Mouse (Mus musculus): ENCODE results near the gene Wrap73. TPM values are rescaled to one million over a fixed set of nuclear protein-coding genes. Genes with fewer than 3 reads are reported as not detected.

The Wrap73 gene
- polyA plus RNA-seq, 1 experiment from 2014 or later = 46.3 TPM

- DNase-seq (ENCODE audit: low spot score, missing footprints) = no peak
- Histone ChIP-seq H3K36me3 (ENCODE audit: control insufficient read depth, insufficient read depth, low read length) (no peaks in the 10 kb centered on the region; the same call in 1 of the 2 replicates), H3K4me1 (ENCODE audit: control insufficient read depth, insufficient read depth, low read length) (no peaks in the 10 kb centered on the region), H3K27me3 (ENCODE audit: control insufficient read depth, insufficient read depth, low read length) (no peaks in the 10 kb centered on the region), H3K9ac (ENCODE audit: low read length) (no peak overlapping the region), H3K9me3 (ENCODE audit: control insufficient read depth, low read length) (no peaks in the 10 kb centered on the region), H3K27ac (ENCODE audit: low read depth, low read length) (no peak overlapping the region), H3K4me3 (ENCODE audit: low read depth, low read length) (no peak overlapping the region), H3K4me2 (no peak overlapping the region)
- 83% methylated on average over 5 of the region's 5 CpGs for WGBS
- no peak for ATAC-seq (ENCODE audit: low FRiP score)
Measured at GRCm38 (mm10) chr4:154183566-154183965, 41.4 kb downstream of the Wrap73 start.

DNA sequence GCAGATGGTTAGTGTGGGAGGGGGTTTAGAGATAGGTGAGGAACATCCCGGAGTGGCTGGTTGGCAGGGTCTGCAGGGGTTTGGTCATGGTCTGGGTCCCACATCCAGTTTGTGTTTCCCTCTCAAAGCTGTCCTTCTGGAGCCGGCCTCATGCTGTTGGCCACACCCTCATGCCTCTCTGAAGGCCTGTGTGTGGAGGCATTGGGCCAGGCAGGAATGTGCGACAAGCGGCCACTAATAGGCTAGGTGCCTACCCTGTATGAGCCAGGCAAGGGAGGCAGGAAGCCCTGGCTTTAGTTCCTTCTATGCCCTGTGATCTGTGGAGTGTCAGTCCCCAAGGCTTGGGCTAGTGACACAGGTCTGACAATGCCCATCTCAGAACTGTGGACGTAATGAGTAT is 42.8 kb downstream of the Wrap73 start:
- no peaks in the 10 kb centered on the region for H3K27me3 ChIP-seq (ENCODE audit: control insufficient read depth, insufficient read depth, low read length)
- H3K36me3 ChIP-seq (ENCODE audit: control insufficient read depth, insufficient read depth, low read length) = no peaks in the 10 kb centered on the region; the same call in 1 of the 2 replicates
- 79% methylated on average over 5 of the region's 5 CpGs for WGBS
- no peaks in the 10 kb centered on the region for H3K4me1 ChIP-seq (ENCODE audit: control insufficient read depth, insufficient read depth, low read length)
- H3K9me3 ChIP-seq (ENCODE audit: control insufficient read depth, low read length) = no peaks in the 10 kb centered on the region
- H3K4me3 ChIP-seq (ENCODE audit: low read depth, low read length) = no peak overlapping the region
- H3K4me2 ChIP-seq = no peak overlapping the region
- DNase-seq (ENCODE audit: low spot score, missing footprints) = no peak
- ATAC-seq (ENCODE audit: low FRiP score) = no peak
- no peak overlapping the region for H3K27ac ChIP-seq (ENCODE audit: low read depth, low read length)
- H3K9ac ChIP-seq (ENCODE audit: low read length) = no peak overlapping the region

GRCm38 (mm10) chr4:154186002-154186537 is 43.9 kb downstream of the Wrap73 start:
- H3K4me2 ChIP-seq = no peak overlapping the region
- DNase-seq (ENCODE audit: low spot score, missing footprints) (no peak), ATAC-seq (ENCODE audit: low FRiP score) (no peak)
- no peaks in the 10 kb centered on the region for H3K9me3 ChIP-seq (ENCODE audit: control insufficient read depth, low read length)
- no peak overlapping the region for H3K27ac ChIP-seq (ENCODE audit: low read depth, low read length)
- no peak overlapping the region for H3K9ac ChIP-seq (ENCODE audit: low read length)
- no peaks in the 10 kb centered on the region for H3K4me1 ChIP-seq (ENCODE audit: control insufficient read depth, insufficient read depth, low read length)
- H3K4me3 ChIP-seq (ENCODE audit: low read depth, low read length) = no peak overlapping the region
- WGBS = 83% methylated on average over 11 of the region's 11 CpGs
- H3K27me3 ChIP-seq (ENCODE audit: control insufficient read depth, insufficient read depth, low read length) = no peaks in the 10 kb centered on the region
- no peaks in the 10 kb centered on the region; the same call in 1 of the 2 replicates for H3K36me3 ChIP-seq (ENCODE audit: control insufficient read depth, insufficient read depth, low read length)

DNA sequence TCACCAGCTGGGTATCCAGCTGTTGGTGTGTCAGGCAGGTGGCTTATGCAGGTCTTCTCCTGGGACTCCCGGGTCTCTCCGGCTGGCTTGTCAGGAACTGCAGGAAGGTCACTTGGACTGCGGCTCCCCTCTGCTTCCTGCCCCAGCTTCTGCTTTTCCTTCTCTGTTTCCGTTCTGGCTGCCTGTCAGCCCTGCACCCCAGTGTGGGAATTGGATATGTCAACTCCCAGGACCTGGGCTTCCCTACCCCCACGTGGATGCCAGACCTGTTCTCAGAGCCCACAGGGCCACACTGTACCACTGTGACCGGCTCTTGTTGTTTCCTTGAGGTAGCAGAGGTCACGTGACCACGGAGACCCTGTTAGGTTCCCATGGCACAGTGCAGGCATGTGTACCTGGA is 46.8 kb downstream of the Wrap73 start:
- DNase-seq (ENCODE audit: low spot score, missing footprints) = no peak
- Histone ChIP-seq H3K4me2 (no peak overlapping the region), H3K27me3 (ENCODE audit: control insufficient read depth, insufficient read depth, low read length) (no peaks in the 10 kb centered on the region), H3K36me3 (ENCODE audit: control insufficient read depth, insufficient read depth, low read length) (no peaks in the 10 kb centered on the region; the same call in 1 of the 2 replicates), H3K4me1 (ENCODE audit: control insufficient read depth, insufficient read depth, low read length) (no peaks in the 10 kb centered on the region), H3K27ac (ENCODE audit: low read depth, low read length) (no peak overlapping the region), H3K4me3 (ENCODE audit: low read depth, low read length) (no peak overlapping the region), H3K9me3 (ENCODE audit: control insufficient read depth, low read length) (no peaks in the 10 kb centered on the region), H3K9ac (ENCODE audit: low read length) (no peak overlapping the region)
- no peak for ATAC-seq (ENCODE audit: low FRiP score)
- 78% methylated on average over 8 of the region's 8 CpGs for WGBS

- H3K27me3 ChIP-seq (ENCODE audit: control insufficient read depth, insufficient read depth, low read length) = no peaks in the 10 kb centered on the region
- no peaks in the 10 kb centered on the region for H3K9me3 ChIP-seq (ENCODE audit: control insufficient read depth, low read length)
- no peak overlapping the region for H3K9ac ChIP-seq (ENCODE audit: low read length)
- H3K27ac ChIP-seq (ENCODE audit: low read depth, low read length) = peak overlapping the region; percentile 20; the same call in 1 of the 2 replicates
- peaks cover 17% of the 10 kb centered on the region for H3K4me1 ChIP-seq (ENCODE audit: control insufficient read depth, insufficient read depth, low read length)
- H3K4me2 ChIP-seq = no peak overlapping the region
- DNase-seq (ENCODE audit: low spot score, missing footprints) (peak; percentile 88), ATAC-seq (ENCODE audit: low FRiP score) (0 out of 2 replicates have a peak, but pooled peaks have one; percentile 28)
- H3K36me3 ChIP-seq (ENCODE audit: control insufficient read depth, insufficient read depth, low read length) = no peaks in the 10 kb centered on the region
- no peak overlapping the region for H3K4me3 ChIP-seq (ENCODE audit: low read depth, low read length)
- 52% methylated on average over 6 of the region's 6 CpGs for WGBS
Measured at GRCm38 (mm10) chr4:154197961-154198360, 55.8 kb downstream of the Wrap73 start.

DNA sequence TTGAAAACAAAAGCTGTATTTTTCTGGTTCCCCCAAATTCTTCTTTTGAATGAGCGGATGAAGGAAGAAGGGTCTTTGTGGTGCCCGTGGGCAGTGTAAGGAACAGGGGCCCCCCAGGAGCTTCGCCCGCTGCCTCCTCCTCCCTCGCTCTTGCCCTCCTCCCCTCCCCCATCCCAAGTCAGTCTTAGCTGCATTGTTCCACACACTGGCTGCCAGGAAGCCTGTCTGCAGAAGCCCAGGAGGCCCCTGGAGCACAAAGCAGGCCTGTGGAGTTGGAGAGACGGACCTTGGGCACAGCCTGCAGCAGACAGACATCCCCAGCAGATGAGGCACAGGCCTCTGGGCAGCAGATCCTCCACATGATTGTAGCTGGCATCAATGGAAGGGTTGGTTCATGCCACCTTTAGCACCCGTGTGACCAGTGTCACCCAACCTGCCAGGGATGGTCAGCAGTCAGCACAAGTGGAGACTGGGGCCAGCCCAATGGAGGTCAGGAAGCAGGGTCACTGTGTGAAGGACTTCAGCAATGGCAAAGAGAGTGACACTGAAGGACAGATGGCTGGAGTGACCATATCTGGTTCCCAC is 56.3 kb downstream of the Wrap73 start:
- Histone ChIP-seq H3K36me3 (ENCODE audit: control insufficient read depth, insufficient read depth, low read length) (no peaks in the 10 kb centered on the region), H3K9ac (ENCODE audit: low read length) (peak overlapping the region; percentile 44; the same call in 1 of the 2 replicates), H3K27ac (ENCODE audit: low read depth, low read length) (peak overlapping the region; percentile 59), H3K27me3 (ENCODE audit: control insufficient read depth, insufficient read depth, low read length) (no peaks in the 10 kb centered on the region), H3K4me3 (ENCODE audit: low read depth, low read length) (no peak overlapping the region), H3K9me3 (ENCODE audit: control insufficient read depth, low read length) (no peaks in the 10 kb centered on the region), H3K4me2 (no peak overlapping the region), H3K4me1 (ENCODE audit: control insufficient read depth, insufficient read depth, low read length) (peaks cover 17% of the 10 kb centered on the region)
- WGBS = 15% methylated on average over 7 of the region's 7 CpGs
- peak; percentile 81 for ATAC-seq (ENCODE audit: low FRiP score)
- peak; percentile 91 for DNase-seq (ENCODE audit: low spot score, missing footprints)

DNA sequence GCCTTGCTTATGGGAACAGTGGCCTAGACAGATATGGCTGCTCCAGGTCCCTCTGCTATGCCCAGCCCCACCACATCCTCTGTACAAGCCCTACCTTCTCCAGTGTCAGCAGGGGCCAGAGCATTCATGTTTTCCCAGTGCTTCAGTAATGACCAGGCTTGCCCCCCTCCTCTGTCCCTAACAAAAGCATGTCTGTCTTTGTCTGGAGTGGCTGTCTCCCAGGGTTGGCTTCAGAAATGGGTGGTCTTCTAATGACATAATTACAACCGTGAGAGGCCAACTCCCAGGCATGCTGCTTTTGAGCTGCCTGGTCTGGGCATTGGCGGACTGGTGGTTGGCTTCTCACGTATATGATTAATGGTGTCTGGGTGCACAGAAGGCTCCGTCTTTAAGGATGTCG is 59.3 kb downstream of the Wrap73 start:
- no peak overlapping the region for H3K9ac ChIP-seq (ENCODE audit: low read length)
- H3K9me3 ChIP-seq (ENCODE audit: control insufficient read depth, low read length) = no peaks in the 10 kb centered on the region
- no peak overlapping the region for H3K27ac ChIP-seq (ENCODE audit: low read depth, low read length)
- H3K4me1 ChIP-seq (ENCODE audit: control insufficient read depth, insufficient read depth, low read length) = peaks cover 17% of the 10 kb centered on the region
- no peak for ATAC-seq (ENCODE audit: low FRiP score)
- H3K4me2 ChIP-seq = no peak overlapping the region
- H3K36me3 ChIP-seq (ENCODE audit: control insufficient read depth, insufficient read depth, low read length) = no peaks in the 10 kb centered on the region
- H3K4me3 ChIP-seq (ENCODE audit: low read depth, low read length) = no peak overlapping the region
- WGBS = 86% methylated on average over 5 of the region's 5 CpGs
- H3K27me3 ChIP-seq (ENCODE audit: control insufficient read depth, insufficient read depth, low read length) = no peaks in the 10 kb centered on the region
- no peak for DNase-seq (ENCODE audit: low spot score, missing footprints)

DNA sequence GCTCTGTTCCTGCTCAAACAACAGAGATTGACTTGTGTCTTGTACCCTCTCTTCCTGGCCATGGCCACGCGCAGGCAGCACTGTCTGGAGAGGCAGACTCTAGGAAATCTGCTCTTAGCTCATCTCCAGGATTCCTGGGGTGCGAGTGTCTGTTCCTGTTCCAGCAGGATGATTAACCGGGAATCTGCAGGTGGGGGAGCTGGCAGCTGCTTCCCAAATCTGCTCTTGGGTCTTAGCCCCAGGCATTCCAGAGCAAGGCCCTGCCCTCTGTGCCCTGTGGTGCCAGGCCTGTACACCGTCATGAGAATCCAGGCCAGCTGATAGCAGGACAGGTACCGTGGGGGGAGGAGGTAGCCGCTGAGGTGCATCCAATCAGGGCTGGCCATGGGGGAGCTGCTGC is 62.4 kb downstream of the Wrap73 start:
- DNase-seq (ENCODE audit: low spot score, missing footprints) (no peak), ATAC-seq (ENCODE audit: low FRiP score) (no peak)
- WGBS = 78% methylated on average over 7 of the region's 7 CpGs
- no peak overlapping the region for H3K27ac ChIP-seq (ENCODE audit: low read depth, low read length)
- H3K4me1 ChIP-seq (ENCODE audit: control insufficient read depth, insufficient read depth, low read length) = no peaks in the 10 kb centered on the region
- H3K9ac ChIP-seq (ENCODE audit: low read length) = no peak overlapping the region
- no peak overlapping the region for H3K4me3 ChIP-seq (ENCODE audit: low read depth, low read length)
- H3K27me3 ChIP-seq (ENCODE audit: control insufficient read depth, insufficient read depth, low read length) = no peaks in the 10 kb centered on the region
- no peak overlapping the region for H3K4me2 ChIP-seq
- H3K36me3 ChIP-seq (ENCODE audit: control insufficient read depth, insufficient read depth, low read length) = no peaks in the 10 kb centered on the region
- H3K9me3 ChIP-seq (ENCODE audit: control insufficient read depth, low read length) = no peaks in the 10 kb centered on the region

DNA sequence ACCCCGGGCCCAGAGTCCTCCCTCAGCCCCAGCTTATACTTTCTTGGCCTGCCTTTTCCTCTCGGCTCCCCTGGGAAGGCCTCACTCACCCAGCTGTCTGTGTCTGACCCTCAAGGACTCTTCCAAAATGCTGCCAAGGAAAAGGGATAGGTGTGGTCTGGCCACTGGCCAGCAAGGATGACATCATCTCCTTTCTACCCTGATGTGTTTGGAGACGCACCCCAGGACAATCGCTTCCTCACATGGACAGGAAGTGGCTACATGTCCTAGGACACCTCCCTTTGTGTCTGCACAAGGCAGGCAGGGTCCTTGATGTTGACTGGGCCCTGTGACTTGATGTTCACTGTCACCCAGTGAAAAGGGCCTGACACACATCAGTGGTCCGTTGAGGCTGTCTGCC is 63.2 kb downstream of the Wrap73 start:
- Histone ChIP-seq H3K4me2 (no peak overlapping the region), H3K27ac (ENCODE audit: low read depth, low read length) (no peak overlapping the region), H3K9ac (ENCODE audit: low read length) (no peak overlapping the region), H3K4me1 (ENCODE audit: control insufficient read depth, insufficient read depth, low read length) (no peaks in the 10 kb centered on the region), H3K36me3 (ENCODE audit: control insufficient read depth, insufficient read depth, low read length) (no peaks in the 10 kb centered on the region), H3K4me3 (ENCODE audit: low read depth, low read length) (no peak overlapping the region), H3K9me3 (ENCODE audit: control insufficient read depth, low read length) (no peaks in the 10 kb centered on the region), H3K27me3 (ENCODE audit: control insufficient read depth, insufficient read depth, low read length) (no peaks in the 10 kb centered on the region)
- no peak for DNase-seq (ENCODE audit: low spot score, missing footprints)
- ATAC-seq (ENCODE audit: low FRiP score) = no peak
- WGBS = 71% methylated on average over 5 of the region's 5 CpGs
